Mouse (Mus musculus) cortical plate, adult 2 months (tissue): Measurements from ENCODE around the gene Hdac9.

Source experiments
- CTCF ChIP-seq: fragments of 200-500 bp; IDR thresholded peaks from 2 replicates; pipeline ENCODE4 v1.5.1; 2011; ENCODE audit warnings: mild to moderate bottlenecking, control low read depth, low read length; ENCODE audit not compliant: insufficient read depth; ENCODE audit errors: extremely low read depth
- POLR2A ChIP-seq: fragments of 200-500 bp; IDR thresholded peaks from 2 replicates; pipeline ENCODE4 v1.6.1; 2011; ENCODE audit warnings: mild to moderate bottlenecking, low read length, control low read depth; ENCODE audit not compliant: insufficient read depth; ENCODE audit errors: extremely low read depth

DNA sequence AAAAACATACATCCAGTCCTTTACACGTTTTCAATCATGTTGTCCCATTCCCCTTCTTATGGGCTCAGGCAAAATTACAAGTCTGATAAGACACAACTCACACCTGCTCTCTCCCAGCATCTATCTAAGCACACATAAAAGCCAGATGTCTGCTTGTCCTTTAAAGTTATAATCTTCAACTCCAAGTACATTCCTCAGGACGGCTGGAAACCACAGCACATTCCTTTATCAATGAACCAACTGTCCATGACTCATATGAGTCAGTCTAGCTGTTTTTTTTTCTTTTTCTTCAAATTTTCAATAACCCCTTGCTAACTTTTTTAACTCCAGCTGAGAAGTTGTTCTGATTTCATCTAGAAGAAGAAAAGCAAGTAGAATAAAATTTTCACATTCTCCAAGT, 692.4 kb downstream of the Hdac9 start:
- no peak for TF ChIP-seq CTCF
- TF ChIP-seq POLR2A = no peak
